Mouse (Mus musculus) left cerebral cortex, adult 11 months (tissue): ENCODE data around the gene Gm5134.

Source experiments
- DNase-seq: peaks from one replicate; pipeline ENCODE4 v3.0.0; 2022; ENCODE audit warnings: low spot score

Gm5134 gene

DNA sequence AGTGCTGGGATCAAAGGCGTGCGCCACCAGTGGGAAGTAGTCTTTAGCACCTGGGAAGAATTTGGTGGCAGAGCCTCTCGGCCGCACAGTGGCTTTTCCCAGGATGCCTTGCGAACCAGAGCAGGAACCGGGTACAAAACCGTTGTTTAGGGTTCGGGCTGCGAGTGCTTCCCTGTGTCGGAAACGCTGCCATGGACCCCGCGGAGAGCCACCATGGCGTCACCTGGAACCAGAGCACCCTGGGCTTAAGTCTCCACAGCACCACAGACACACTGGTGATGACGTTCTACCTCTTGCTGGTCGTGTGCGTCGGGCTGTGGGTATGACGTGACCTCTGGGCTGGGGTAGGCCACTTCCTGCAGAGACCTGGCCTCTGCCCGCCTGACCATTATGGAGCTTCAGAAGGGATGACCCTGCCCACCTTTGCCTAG, at the start of gene Gm5134:
Gene Gm5134 (plus strand): TSS at position 134 of the 431 bp plus-strand sequence.
- no peak for DNase-seq

DNA sequence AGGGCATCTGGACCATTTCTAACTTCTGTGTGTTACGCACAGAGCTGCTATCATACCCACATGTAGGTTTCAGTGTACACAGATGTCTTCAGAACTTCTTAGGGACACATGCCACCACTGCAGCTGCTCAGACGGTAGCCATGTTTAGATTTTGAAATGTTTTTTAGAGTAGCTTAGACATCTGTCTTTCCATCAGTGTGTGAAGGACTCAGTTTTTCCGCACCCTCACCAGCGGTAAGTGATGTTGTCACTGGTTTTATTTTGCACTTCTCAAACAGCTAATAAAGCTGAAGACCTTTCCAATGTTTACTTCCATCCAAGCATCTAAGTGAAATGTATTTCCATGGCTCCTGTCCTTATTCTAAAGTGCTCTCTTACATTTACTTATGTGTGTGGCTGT, 47.4 kb upstream of the Gm5134 start:
- no peak for DNase-seq

DNA sequence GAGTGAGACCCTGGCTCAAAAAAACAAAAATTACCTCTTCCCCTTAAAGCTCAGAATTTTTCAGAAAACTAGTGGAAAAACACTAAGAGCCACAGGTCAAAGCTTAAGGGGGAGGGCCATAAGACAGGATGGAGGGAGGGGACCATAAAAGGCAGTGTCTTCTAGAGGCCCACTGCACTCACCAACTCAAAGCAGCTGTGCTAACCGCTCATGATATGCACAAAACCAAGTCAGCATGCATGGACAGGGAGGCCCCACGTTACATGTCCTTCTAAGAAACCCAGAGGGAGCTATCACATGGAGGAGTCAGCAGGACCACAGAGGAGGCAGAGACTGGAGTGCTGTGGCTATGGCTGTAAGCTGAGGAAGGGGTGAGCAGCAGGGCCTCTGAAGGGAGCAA, 43.6 kb upstream of the Gm5134 start:
- DNase-seq: no peak

DNA sequence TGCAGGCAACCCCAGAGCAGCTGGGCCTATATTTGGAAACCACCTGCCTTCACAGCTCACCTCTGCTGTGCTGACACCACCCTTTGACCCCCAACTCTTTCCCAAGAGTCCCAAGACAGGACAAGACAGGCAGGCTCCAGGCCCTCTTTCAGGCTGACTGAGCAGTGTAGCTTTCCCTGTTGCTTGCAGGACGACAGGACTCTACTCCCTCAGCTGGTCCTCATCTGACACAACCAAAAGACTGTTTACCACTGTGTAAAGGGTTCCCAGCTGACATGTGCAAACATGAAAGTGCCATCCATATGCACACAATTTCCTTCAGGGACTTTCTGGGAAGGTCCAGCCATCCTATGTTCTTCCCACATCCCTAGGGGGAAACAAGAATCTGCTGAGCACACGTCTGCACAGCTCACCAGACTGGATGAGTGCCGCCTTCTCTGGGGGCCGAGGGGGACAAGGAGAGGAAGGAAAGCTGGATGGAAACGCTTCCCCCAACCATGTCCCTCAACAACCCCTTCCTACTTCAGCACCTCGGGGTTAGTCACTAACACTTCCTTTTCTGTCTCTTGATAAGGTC, 41.2 kb upstream of the Gm5134 start:
- DNase-seq: no peak

DNA sequence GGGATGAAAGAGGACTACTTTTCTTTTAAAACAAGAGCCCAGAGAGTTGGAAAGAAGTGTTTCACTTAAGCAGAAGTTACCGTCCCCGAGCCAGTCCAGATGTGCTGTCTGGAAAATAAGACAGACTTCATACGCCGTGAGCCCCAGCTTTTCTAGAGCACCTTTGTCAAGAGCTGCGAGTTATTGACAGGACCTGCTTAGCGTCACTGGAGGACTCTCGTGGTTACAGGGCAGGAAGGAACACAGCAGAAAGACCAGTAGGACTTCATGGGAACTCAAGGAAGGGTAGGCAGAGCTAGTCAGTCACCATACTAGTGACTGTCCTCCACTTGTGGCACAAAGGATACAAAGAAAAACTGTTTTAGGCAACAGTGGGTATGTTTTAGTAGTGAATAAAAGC, 38.8 kb upstream of the Gm5134 start:
- no peak for DNase-seq

DNA sequence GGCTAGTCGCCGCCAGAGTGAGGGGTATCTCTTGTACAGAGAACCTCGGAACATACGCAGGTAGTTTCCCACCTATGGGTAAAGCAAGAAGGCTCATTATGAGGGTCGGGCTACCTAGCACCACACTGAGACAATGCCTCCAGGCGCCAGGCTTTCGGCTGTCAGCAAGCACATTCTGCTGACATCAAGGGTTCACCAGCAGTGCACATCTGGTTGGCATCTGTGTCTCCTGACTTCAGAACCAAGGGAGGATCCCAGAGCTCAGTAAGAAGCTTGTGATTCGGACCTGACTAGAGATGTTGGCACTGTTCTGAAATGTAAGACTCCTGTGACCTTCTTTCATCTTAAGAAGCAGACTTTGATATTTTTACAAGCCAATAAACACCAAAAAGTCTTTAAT, 37.5 kb upstream of the Gm5134 start:
- DNase-seq: no peak

DNA sequence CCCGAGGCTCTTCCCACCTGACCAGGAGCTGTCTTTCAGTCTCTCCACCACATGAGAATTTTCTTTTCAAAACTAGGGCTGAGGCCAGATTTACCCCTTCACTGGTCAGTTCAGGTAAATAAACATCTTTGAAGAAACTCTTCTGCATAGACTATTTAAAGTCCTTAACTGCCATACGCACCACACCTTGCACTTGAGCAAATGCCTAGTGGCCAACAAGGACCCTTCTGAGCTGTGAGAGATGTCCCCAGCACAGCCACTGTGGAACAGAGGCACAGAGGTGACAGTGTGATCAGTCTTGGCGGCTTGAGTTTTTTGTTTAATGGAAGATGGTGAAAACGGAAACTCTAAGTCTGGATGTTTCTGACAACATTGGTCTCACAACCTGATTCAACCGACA, 35.3 kb upstream of the Gm5134 start:
- DNase-seq: no peak

DNA sequence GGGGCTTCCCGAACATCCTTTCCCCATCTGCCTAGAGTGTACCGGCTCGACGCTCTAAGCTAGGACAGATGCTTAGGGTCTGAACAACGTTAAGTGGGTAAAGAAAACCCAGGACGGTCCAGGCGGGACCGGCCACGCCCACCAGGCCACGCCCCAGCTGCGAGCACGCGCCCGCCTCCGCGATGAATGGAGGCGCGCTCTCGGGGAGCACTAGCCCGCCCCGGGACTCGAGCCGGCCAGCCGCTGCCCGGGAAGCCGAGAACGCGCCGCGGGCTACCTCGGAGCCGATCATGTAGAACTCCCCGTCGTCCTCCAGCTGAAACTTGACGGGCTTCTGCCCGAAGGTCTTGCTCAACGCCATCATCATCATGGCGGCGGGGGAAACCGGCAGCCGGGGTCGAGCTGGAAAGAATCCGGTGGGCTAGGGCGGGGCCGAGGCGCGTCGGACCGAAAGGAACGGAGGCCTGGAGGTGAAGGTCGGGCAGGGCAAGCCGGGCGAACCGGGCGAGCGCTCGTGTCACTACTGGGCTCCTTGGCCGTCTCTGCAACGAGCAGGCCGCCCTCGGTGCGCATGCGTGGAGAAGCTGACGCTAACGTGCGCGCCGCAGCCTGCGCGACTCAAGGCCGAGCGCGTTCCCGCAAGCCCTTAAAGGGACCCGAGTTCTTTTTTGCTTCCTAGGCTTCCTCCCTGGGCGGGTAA, 33.1 kb upstream of the Gm5134 start, which contains the start of gene Smarcb1:
Gene Smarcb1 (minus strand): TSS at position 592 of the 700 bp plus-strand sequence.
- DNase-seq: peak; percentile 87

DNA sequence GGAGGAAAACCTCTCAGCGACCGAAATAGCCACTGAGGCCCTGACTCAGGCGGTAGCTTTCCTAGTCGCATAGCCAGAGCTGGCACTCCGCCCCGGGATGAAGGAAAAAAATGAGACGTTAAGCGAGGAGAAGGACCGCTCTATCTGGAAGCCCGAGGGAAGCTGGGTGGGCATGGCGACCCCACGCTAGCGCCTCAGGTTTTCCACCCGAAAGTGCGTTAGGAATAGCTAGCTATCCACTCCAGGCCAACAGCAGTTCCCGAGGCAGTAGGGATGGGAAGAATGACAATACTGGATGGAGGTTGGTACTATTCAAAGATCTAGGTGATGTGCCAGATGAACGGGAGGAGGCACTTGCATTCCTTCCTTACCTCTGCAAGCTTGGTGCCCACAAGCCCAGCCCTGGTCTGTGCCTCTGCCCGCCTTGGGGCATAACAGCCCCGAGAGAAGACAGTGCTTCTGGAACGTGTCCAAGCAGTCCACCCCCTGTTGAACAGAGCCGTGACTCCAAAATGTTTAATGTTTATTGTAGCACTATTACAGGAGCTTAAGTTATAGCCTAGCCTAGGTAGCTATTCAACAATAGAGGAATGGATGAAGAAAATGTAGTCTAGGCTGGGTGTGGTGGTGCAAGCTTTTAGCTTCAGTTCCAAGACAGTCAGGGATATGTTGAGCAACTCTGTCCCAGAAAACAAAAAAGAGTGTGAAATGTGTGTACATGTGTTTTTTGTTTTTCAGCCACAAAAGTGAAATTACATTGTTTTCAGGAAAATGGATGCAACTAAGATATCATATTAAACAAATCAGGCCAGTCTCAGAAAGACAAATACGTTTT, 32.4 kb upstream of the Gm5134 start:
- DNase-seq: no peak

DNA sequence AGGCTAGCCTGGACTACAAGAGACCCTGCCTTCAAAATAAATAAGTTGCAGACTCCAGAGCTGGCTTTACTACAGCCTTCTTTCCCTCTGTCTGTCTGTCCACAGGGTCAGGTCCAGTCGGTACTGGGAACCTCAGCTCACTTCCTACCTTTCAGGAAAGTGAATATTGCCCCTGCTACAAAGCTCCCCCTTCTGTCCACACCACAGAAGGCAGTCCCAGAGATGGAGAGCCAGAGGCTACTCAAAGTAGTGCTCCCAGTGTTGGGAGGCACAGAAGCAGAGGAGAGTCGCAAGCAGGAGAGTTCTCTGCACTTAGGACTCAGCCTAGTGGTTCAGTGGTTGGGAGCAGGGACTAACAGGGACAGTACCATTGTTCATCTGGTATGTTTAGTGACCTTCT, 30.0 kb upstream of the Gm5134 start:
- DNase-seq: no peak

DNA sequence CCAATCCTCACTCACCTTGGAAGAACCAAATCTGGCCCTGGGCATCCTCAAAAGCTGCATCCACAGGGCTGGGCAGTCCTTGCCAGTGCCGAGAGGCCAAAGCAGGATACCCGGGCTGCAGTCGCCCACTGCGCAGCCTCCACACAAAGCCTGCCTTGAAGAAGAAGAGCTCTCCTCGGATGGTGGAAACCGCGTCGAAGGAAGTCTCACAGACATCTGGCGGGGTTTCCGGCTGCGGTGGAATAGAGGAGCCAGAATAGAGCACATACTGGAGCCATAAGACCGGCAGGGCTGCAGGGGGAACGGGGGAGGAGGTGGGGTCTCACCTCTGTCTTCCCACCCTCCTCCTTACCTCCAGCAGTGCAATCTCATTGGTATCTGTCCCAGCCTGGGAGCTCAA, 27.9 kb upstream of the Gm5134 start:
- DNase-seq: no peak

DNA sequence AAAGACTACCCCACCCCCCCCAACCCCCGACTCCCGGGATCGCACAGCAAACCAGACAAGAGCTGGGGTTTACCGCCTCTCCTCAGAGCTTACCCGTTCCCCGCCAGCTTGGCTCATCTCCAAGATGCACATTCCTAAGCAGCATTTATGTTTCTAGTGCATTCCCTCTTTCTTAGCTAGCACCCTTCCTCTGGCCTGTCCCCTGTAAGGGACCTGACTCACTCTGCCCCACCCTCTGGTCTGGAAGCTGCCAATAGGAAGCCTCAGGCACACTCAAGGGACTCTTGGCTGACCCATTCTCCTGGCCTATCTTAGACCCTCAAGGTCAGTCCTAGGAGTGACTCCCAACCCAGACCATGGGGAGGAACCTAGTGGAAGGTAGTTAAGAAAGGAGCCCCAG, 24.0 kb upstream of the Gm5134 start:
- DNase-seq: no peak

DNA sequence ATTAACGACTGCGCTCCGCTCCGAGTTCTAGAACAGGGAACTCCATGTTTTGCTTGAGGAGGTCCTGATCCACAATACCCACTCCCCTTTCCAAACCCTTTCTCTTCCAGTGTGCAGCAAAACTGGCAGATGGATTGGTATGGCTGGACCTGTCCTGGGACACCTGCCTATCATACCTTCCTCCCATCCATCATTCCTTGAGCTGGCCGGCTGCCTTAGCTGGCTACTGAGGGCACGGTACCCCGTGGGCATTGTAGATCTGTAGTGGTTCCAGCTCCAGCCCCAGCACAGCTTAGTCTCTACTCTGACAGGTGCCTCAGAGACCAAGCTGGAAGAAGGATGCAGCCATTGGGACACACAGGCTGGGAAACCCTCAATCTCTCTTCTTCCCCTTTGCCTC, 23.0 kb upstream of the Gm5134 start:
- no peak for DNase-seq

DNA sequence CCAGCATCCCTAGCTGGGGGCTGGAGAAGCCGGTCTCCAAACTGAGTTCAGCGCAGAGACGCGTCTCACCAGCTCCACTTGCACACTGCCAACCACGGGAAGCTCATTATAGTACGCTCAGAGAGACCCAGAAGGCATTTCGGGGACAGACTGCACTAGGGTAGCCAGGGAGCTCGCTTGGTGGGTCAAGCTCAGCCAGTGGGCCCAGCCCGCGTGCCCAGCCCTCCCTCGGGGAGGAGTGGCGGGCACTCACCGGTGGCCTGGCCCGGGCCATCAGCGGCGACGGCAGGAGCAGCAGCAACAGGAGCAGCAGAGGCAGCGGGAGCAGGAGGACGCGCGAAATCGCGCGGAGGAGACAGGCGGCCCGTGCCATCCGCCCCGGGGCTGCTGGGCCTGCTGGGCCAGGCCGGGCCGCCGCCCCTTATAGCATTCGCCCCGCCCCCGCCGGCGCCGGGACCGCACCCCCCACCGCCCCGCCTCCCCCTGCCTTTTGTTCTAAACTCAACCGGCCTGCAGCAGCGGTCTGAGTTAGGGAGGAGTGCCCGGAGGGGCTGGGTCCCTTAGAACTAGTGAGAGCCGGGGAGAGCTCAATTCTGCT, 22.1 kb upstream of the Gm5134 start:
- DNase-seq: no peak

DNA sequence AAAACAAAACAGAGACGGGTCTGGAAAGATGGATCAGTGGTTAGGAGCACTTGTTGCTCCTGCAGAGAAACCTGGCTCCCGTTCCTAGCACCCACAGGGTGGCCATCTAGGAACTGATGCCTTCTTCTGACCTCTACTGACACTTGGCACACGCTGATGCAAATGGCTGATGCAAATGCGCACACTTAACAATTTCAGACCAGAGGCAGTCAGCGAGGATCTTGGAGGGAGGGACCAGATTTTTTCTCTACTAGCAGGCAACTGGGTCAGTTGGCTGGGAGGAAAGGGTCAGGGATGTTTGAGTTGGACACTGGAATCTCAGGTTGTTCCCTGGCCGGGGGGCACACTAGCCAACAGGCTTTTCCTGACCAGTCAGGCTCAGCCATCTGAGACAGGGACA, 21.4 kb upstream of the Gm5134 start, which contains the start of gene Chchd10:
Gene Chchd10 (plus strand): TSS at position 240 of the 400 bp plus-strand sequence.
- no peak for DNase-seq

DNA sequence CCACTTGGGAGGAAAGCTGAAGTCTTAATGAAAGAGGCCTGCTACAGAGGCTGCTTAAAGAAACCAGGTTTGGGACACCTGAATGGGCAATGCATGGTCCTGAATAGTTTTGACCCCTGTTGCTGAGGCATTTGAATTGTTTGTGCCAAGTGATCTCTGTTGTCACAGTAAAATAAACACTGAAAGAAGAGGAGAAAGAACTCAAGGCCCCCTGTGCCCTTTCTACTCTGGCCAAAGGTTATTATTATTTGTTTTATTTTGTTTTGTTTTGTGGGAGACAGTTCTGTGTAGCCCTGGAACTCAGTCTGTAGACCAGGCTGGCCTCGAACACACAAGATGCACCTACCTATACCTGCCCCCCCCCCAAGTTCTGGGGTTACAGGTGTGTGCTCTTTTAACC, 19.3 kb upstream of the Gm5134 start:
- no peak for DNase-seq

DNA sequence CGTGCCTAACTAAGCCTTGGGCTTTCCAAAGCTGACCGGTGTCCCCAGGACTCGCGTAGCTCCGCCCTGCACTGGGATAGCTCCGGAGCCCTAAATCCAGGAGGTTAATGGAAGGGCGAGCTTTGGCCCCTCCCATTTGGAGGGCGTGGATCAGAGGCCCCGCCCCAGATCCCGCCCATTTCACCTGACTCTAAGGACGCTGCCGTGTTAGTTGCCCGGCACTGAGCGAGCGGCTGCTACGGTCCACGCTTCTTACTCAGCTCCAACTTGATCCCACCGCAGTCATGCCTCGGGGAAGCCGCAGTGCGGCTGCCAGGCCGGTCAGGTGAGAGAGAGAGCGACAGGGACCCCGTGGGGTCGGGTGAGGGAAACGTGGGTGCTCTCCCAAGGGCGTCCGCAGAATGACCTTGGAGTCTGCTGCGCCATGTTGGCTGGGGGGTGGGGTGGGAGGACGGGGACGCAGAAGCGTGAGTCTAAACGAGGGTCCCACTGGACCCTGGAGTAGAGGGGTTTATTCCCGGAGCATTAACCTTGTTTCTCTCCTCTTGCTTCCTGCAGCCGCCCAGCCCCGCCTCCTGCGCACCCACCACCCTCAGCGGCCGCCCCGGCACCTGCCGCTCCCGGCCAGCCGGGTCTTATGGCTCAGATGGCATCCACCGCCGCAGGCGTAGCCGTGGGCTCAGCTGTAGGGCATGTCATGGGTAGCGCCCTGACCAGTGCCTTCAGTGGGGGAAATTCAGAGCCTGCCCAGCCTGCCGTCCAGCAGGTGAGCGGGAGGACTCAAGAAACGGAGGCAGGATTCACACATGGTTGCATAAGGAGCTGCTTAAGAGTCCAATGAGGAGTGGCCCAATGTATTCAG, 18.4 kb upstream of the Gm5134 start, which contains the start of gene Mmp11:
Gene Mmp11 (minus strand): TSS at position 817 of the 862 bp plus-strand sequence.
- peak; percentile 63 for DNase-seq

DNA sequence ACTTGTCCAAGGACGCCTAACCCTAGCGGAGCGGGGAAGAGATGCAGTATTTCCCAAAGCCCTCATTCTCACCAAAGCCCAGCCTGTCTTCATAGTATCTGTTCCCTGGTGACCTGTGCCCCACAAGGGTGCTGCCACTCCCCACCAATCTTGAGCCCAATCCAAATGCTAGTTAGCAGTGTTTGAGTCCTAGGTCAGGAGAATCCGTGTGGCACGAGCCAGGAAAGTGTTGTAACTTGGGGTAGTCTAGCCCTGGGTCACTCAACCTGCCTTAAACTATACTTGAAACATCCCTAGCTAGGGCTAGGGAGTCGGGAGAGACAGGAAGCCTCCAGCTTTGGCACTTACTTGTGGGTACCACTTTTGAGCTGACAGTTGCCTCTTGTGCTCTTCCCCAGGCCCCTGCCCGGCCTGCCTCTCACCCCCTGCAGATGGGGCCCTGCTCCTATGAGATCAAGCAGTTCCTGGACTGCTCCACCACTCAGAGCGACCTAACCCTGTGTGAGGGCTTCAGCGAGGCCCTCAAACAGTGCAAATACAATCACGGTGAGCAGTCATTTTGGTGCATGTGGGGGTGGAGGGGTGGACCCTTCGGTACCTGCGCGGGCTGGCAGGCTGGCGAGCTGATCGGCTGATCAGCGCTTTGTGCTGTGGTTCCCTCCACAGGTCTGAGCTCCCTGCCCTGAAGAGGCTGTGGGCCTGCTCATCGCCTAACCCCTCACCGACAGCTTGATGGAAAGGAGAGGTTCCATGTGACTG, 17.2 kb upstream of the Gm5134 start:
- DNase-seq: no peak

DNA sequence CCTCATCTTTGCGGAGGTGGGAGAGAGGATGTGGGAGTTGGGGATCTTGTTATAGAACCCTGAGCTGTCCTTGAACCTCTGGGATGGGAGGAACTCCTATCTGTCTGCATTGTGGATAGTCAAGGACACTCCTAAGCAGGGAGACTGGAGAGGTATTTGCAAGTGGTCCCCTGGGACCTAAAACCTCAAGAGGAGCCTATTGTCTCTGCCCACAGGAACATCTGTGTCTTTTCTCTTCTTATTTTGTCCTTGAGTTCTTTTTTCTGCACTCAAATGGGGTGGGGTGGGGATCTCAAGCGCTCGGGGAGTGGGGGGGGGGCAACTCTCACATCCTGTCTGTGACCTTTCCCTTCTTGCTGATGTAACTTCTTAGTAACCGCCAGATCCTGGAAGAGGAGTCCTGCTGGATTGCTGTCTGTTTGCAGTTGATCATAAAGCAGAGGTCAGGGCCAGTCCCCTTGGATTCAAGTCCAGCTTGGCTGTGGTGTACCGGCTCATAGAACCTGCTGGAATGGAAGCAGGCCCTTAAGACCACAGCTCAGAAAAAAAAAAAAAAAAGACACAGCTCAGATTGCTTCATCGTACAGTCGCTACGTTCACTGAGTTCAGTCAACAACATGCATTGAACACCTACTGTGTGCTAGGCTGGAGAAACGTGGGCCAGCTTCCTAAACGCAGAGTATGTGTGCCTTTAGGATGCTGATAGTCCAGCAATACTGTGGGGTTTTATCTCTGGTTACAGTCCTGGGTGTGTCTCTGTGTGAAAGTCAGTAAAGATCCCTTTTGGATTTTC, 16.3 kb upstream of the Gm5134 start:
- no peak for DNase-seq
